Mouse (Mus musculus): ENCODE data around the gene Acyp2. TPM values are rescaled to one million over a fixed set of nuclear protein-coding genes. Genes with fewer than 3 reads are reported as not detected.

The Acyp2 gene
- total and polyA plus RNA-seq, 2 experiments = 1.0 to 2.3 TPM

DNA sequence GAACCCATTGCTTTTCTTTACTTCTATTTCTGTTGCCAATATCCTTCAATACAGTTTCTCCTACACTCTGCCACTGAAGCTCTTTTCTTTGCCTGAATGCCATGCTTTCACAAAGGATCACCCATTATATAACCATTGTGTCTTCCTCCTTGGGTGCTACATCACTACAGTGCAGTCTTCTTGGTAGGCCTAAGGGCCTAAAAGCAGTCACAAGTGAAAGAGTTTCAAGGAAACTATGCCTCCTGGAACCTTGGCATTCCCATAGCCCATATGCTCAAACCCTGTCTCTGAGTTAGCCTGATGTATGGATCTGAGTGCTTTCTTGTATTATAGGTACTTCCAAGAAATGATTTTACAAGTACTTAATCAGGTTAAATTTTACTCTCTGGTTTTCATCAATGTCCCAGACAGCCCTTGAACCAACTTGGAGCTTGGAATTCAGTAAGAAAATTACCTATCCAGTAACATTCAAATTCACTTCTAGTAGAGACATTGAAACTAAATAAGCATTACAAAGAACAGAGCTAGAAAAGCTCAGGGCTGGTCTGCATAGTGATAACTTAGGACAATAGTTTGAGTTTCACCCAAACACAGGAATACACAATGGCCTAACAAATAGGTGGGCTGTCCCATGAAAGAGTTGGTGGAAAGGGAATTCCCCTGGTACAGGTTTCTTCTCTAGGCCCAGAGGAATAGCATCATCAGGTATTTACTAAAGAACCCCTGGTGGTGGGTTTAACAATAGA, 157.7 kb downstream of the Acyp2 start:
- H3K27me3 ChIP-seq (ENCODE audit: control insufficient read depth, insufficient read depth, low read length) = no peaks in the 10 kb centered on the region
- no peak overlapping the region for H3K4me3 ChIP-seq (ENCODE audit: insufficient read depth, low read depth, low read length)
- DNase-seq (ENCODE audit: extremely low read depth, low read depth, low spot score) = no peak
- H3K4me1 ChIP-seq (ENCODE audit: control insufficient read depth, insufficient read depth, low read length) = no peaks in the 10 kb centered on the region
- H3K79me2 ChIP-seq (ENCODE audit: control insufficient read depth, insufficient read depth, low read length) = no peaks in the 10 kb centered on the region
- no peak overlapping the region for H3K27ac ChIP-seq (replicated peaks; ENCODE audit: insufficient read depth, low read depth, low read length)
- no peak overlapping the region for H3K9ac ChIP-seq (ENCODE audit: low read depth, low read length)
- no peaks in the 10 kb centered on the region for H3K36me3 ChIP-seq (ENCODE audit: control insufficient read depth, insufficient read depth, low read length)
- TF ChIP-seq CTCF (IDR thresholded peaks at IDR 0.05; ENCODE audit: low read depth, low read length) (no peak), POLR2A (IDR thresholded peaks at IDR 0.05; ENCODE audit: extremely low read depth, insufficient read depth, low read length) (no peak)

DNA sequence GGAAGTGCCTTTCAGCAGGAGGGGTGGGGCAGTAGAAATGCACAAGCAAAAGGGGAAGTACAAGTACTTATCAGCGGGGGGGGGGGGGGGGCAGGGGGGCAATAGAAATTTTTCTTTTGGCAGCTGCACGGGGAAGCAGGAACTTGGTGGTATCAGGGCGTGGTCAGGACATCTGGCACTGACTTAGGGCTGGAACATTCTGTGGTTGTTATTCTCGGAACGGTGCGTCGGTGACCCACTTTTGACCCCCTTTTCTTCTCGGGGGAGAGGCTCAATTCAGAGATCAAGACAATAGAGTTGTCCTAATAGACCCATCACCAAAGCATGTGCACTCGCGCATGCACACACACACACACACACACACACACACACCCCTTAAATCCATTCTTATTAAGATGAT, 161.2 kb downstream of the Acyp2 start:
- WGBS = 86% methylated on average over 10 of the region's 10 CpGs

DNA sequence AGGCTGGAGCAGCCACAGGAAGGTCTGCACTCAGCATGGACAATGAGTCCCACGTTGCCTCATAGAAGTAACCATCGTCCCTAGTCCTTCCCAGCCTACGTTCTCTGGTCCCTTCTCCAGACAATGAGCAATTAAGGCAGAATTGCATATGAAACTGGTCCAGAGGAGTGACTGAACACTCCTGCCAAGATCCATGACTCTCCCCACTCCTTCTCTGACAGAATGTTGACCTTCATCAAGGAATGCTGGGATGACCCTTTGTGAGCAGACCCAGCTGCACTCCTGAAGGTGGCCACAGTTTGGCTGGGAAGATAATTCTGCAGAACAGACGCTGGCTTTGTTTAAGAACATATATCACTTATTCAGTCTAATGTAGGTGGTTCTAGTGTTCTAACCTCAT, 166.1 kb downstream of the Acyp2 start:
- Histone ChIP-seq H3K27ac (replicated peaks; ENCODE audit: insufficient read depth, low read depth, low read length) (no peak overlapping the region), H3K4me1 (ENCODE audit: control insufficient read depth, insufficient read depth, low read length) (no peaks in the 10 kb centered on the region), H3K79me2 (ENCODE audit: control insufficient read depth, insufficient read depth, low read length) (no peaks in the 10 kb centered on the region), H3K9ac (ENCODE audit: low read depth, low read length) (no peak overlapping the region), H3K27me3 (ENCODE audit: control insufficient read depth, insufficient read depth, low read length) (no peaks in the 10 kb centered on the region), H3K4me3 (ENCODE audit: insufficient read depth, low read depth, low read length) (no peak overlapping the region), H3K36me3 (ENCODE audit: control insufficient read depth, insufficient read depth, low read length) (no peaks in the 10 kb centered on the region)
- no peak for TF ChIP-seq CTCF (IDR thresholded peaks at IDR 0.05; ENCODE audit: low read depth, low read length)
- no peak for TF ChIP-seq POLR2A (IDR thresholded peaks at IDR 0.05; ENCODE audit: extremely low read depth, insufficient read depth, low read length)
- WGBS = 84% methylated on average over 4 of the region's 4 CpGs
- no peak for DNase-seq (ENCODE audit: extremely low read depth, low read depth, low spot score)

More for the DNA sequence above, 161.2 kb downstream of the Acyp2 start:
- DNase-seq (ENCODE audit: extremely low read depth, low read depth, low spot score) = no peak
- Histone ChIP-seq H3K9ac (ENCODE audit: low read depth, low read length) (no peak overlapping the region), H3K27ac (replicated peaks; ENCODE audit: insufficient read depth, low read depth, low read length) (no peak overlapping the region), H3K27me3 (ENCODE audit: control insufficient read depth, insufficient read depth, low read length) (no peaks in the 10 kb centered on the region), H3K36me3 (ENCODE audit: control insufficient read depth, insufficient read depth, low read length) (no peaks in the 10 kb centered on the region), H3K79me2 (ENCODE audit: control insufficient read depth, insufficient read depth, low read length) (no peaks in the 10 kb centered on the region), H3K4me1 (ENCODE audit: control insufficient read depth, insufficient read depth, low read length) (no peaks in the 10 kb centered on the region), H3K4me3 (ENCODE audit: insufficient read depth, low read depth, low read length) (no peak overlapping the region)
- TF ChIP-seq CTCF (IDR thresholded peaks at IDR 0.05; ENCODE audit: low read depth, low read length) (no peak), POLR2A (IDR thresholded peaks at IDR 0.05; ENCODE audit: extremely low read depth, insufficient read depth, low read length) (no peak)

DNA sequence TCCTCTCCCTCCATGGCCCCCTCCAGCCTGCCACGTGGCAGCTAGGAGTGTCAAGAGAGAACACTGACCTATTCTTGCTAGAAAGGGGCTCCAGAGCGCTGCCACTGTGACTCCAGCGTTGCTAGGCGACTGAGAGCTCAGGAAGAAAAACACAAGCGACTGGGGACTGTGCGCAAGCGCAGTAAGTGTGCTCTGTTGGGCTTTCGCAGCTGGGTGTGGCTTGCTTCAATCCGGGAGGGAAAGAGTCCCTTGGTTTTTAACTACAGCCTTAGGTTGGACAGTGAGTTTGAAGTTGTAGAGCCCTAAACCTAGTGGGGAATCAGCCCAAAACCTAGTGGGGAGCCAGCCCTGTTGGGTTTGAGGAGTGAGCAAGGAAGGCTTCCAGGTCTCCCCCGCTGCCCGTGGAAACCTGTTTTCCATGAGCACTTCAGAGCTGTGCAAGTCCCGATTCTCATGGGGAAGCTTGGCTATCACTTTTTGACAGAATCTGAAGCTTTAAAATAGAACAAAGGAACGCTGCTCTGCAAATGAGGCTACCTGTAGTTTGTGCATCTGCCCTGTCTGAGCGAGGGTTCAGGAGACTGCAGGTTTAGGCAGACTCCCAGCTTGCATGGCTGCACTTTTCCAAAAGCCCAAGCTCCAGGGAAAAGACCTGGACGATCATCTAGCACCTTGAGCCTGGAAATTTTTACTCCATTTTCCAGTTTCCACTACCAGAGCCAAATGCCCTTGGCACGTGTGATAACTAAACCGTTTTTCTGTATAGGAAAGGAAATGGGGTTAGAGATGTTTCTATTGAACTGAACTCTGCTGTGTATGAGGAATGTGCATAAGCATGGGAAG, 177.4 kb downstream of the Acyp2 start, which contains the start of gene 4930505A04Rik:
TSS of gene 4930505A04Rik (minus strand) at position 77 of the 843 bp plus-strand sequence.
- Histone ChIP-seq H3K9ac (ENCODE audit: low read depth, low read length) (peak within 1 kb of the TSS; percentile 29; the same call in 1 of the 2 replicates), H3K36me3 (ENCODE audit: control insufficient read depth, insufficient read depth, low read length) (no peaks in the 10 kb centered on the region), H3K79me2 (ENCODE audit: control insufficient read depth, insufficient read depth, low read length) (no peaks in the 10 kb centered on the region), H3K27me3 (ENCODE audit: control insufficient read depth, insufficient read depth, low read length) (no peaks in the 10 kb centered on the region), H3K27ac (replicated peaks; ENCODE audit: insufficient read depth, low read depth, low read length) (no peak within 1 kb of the TSS), H3K4me3 (ENCODE audit: insufficient read depth, low read depth, low read length) (peak within 1 kb of the TSS; percentile 29; the same call in 1 of the 2 replicates), H3K4me1 (ENCODE audit: control insufficient read depth, insufficient read depth, low read length) (no peaks in the 10 kb centered on the region)
- no peak for TF ChIP-seq CTCF (IDR thresholded peaks at IDR 0.05; ENCODE audit: low read depth, low read length)
- TF ChIP-seq POLR2A (IDR thresholded peaks at IDR 0.05; ENCODE audit: extremely low read depth, insufficient read depth, low read length) = no peak
- 9% methylated on average over 17 of the region's 17 CpGs for WGBS
- peak; percentile 53 for DNase-seq (ENCODE audit: extremely low read depth, low read depth, low spot score)

DNA sequence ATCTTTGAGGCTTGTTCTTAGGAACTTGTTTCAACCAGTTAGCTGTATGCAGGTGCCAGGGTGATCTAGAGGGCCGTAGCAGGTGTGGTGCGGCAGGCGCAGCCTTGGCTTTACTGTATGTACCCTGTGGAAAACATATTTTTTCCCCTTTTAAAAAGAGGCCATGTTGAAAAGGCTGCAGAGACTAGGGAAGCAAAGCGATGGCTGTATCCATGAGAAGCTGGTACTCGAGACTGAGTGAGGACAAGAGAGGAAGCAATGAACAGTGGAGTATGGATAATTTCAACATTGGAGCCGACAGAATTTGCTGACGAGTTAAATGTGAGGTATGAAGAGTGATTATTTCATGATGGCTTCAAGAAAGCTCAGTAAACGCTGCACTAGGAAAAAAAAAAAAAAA, 178.2 kb downstream of the Acyp2 start:
- Histone ChIP-seq H3K4me3 (ENCODE audit: insufficient read depth, low read depth, low read length) (no peak overlapping the region), H3K36me3 (ENCODE audit: control insufficient read depth, insufficient read depth, low read length) (no peaks in the 10 kb centered on the region), H3K9ac (ENCODE audit: low read depth, low read length) (no peak overlapping the region), H3K27me3 (ENCODE audit: control insufficient read depth, insufficient read depth, low read length) (no peaks in the 10 kb centered on the region), H3K27ac (replicated peaks; ENCODE audit: insufficient read depth, low read depth, low read length) (no peak overlapping the region), H3K79me2 (ENCODE audit: control insufficient read depth, insufficient read depth, low read length) (no peaks in the 10 kb centered on the region), H3K4me1 (ENCODE audit: control insufficient read depth, insufficient read depth, low read length) (no peaks in the 10 kb centered on the region)
- TF ChIP-seq CTCF (IDR thresholded peaks at IDR 0.05; ENCODE audit: low read depth, low read length) (no peak), POLR2A (IDR thresholded peaks at IDR 0.05; ENCODE audit: extremely low read depth, insufficient read depth, low read length) (no peak)
- WGBS = 69% methylated on average over 8 of the region's 8 CpGs
- DNase-seq (ENCODE audit: extremely low read depth, low read depth, low spot score) = no peak

Other genes starting within 250 kb of the Acyp2 start
- not detected in 2 replicates for gene 4930505A04Rik, start 177.8 kb downstream of the Acyp2 start, total RNA-seq (2014; rRNA removed)
- gene 4930505A04Rik, start 177.8 kb downstream of the Acyp2 start, polyA plus RNA-seq (2012; rRNA removed) = not detected in 2 replicates
- gene Psme4, start 122.1 kb upstream of the Acyp2 start, total RNA-seq (2014; rRNA removed) = 71.4 and 77.8 TPM in 2 replicates
- gene Psme4, start 122.1 kb upstream of the Acyp2 start, polyA plus RNA-seq (2012; rRNA removed) = 10.7 and 10.9 TPM in 2 replicates
- not detected in 2 replicates for gene Gpr75, start 235.8 kb upstream of the Acyp2 start, total RNA-seq (2014; rRNA removed)
- 0.02 TPM in 2 replicates for gene Gpr75, start 235.8 kb upstream of the Acyp2 start, polyA plus RNA-seq (2012; rRNA removed)
- gene Asb3, start 235.8 kb upstream of the Acyp2 start, total RNA-seq (2014; rRNA removed) = 10.6 and 10.8 TPM in 2 replicates
- 1.2 and 1.6 TPM in 2 replicates for gene Asb3, start 235.8 kb upstream of the Acyp2 start, polyA plus RNA-seq (2012; rRNA removed)